Mouse (Mus musculus) kidney, embryonic 14.5 days (tissue): Measurements from ENCODE around the gene Smim26. TPM values are rescaled to one million over a fixed set of nuclear protein-coding genes. Genes with fewer than 3 reads are reported as not detected.
A peak's percentile ranks its signal among the peaks of the same experiment; 100 is the strongest.

Experiments used
- ATAC-seq: fragments of 200-750 bp; cut with Nextera tagmentation; 2 replicates; pipeline ENCODE4 v1.8.0; 2017; ENCODE audit warnings: moderate number of reproducible peaks, mild to moderate bottlenecking, moderate TSS enrichment, moderate library complexity; ENCODE audit not compliant: low FRiP score, low TSS enrichment
- H3K27ac ChIP-seq: fragments of 300-500 bp; sonication (generic); 2 replicates; pipeline ENCODE4 v1.5.1; 2014; ENCODE audit warnings: low read depth, mild to moderate bottlenecking, low read length, moderate library complexity, mixed read lengths
- H3K27me3 ChIP-seq: fragments of 300-500 bp; sonication (generic); 2 replicates; pipeline ENCODE4 v1.6.1; 2014; ENCODE audit warnings: mild to moderate bottlenecking, low read length; ENCODE audit not compliant: control insufficient read depth, insufficient read depth
- H3K36me3 ChIP-seq: fragments of 300-500 bp; sonication (generic); 2 replicates; pipeline ENCODE4 v1.6.1; 2014; ENCODE audit warnings: low read length, mixed read lengths; ENCODE audit not compliant: control insufficient read depth, insufficient read depth
- H3K4me1 ChIP-seq: fragments of 300-500 bp; sonication (generic); 2 replicates; pipeline ENCODE4 v1.6.1; 2014; ENCODE audit warnings: low read length, mixed read lengths; ENCODE audit not compliant: control insufficient read depth, insufficient read depth
- H3K4me2 ChIP-seq: fragments of 300-500 bp; sonication (generic); replicated peaks from 2 replicates; pipeline ENCODE4 v1.6.1; 2014; ENCODE audit warnings: low read depth, mild to moderate bottlenecking, low read length
- H3K4me3 ChIP-seq: fragments of 300-500 bp; sonication (generic); 2 replicates; pipeline ENCODE4 v1.5.1; 2014; ENCODE audit warnings: mild to moderate bottlenecking, low read length
- H3K9ac ChIP-seq: fragments of 300-500 bp; sonication (generic); 2 replicates; pipeline ENCODE4 v1.6.1; 2014; ENCODE audit warnings: low read depth, mild to moderate bottlenecking, low read length, moderate library complexity
- H3K9me3 ChIP-seq: fragments of 300-500 bp; sonication (generic); 2 replicates; pipeline ENCODE4 v1.6.1; 2016; ENCODE audit warnings: low read length; ENCODE audit not compliant: control insufficient read depth
- WGBS: fragments of 180-500 bp; shearing (Covaris S2); extraction: QIAGEN DNeasy Blood & Tissue Kit; methylation state at CpG from one replicate; pipeline ENCODE4 v1.1.7; 2014; 5-methylcytosine and 5-hydroxymethylcytosine counted together
- polyA plus RNA-seq: library from polyadenylated mRNA; unstranded; fragments of >200 nt; fragmentation: Nextera tagmentation; extraction: Ambion mirVana; gene quantifications from 2 replicates; pipeline ENCODE4 v1.2.1, GENCODE M21; 2014

Smim26 gene
- 41.8 and 61.3 TPM in 2 replicates for polyA plus RNA-seq

- no peaks in the 10 kb centered on the region for H3K4me1 ChIP-seq
- peaks cover 6% of the 10 kb centered on the region for H3K36me3 ChIP-seq
- H3K4me2 ChIP-seq: peak within 1 kb of the TSS; percentile 71
- peak within 1 kb of the TSS; percentile 72 for H3K9ac ChIP-seq
- 2% methylated on average over 31 of the region's 31 CpGs for WGBS
- H3K27ac ChIP-seq: no peak within 1 kb of the TSS
- H3K27me3 ChIP-seq: no peaks in the 10 kb centered on the region
- H3K9me3 ChIP-seq: no peaks in the 10 kb centered on the region
- ATAC-seq: peak; percentile 96
- peak within 1 kb of the TSS; percentile 72 for H3K4me3 ChIP-seq
These were observed at the start of gene Smim26 for GRCm38 (mm10) chr2:144593951-144594651. Gene Smim26, plus strand, starts transcription at chr2:144594054.

GRCm38 (mm10) chr2:144544630-144545029 is 49.2 kb upstream of the Smim26 start:
- Histone ChIP-seq H3K36me3 (peaks cover 63% of the 10 kb centered on the region), H3K9me3 (no peaks in the 10 kb centered on the region), H3K4me1 (0 out of 2 replicates have a peak, but pooled peaks cover 2% of the 10 kb centered on the region), H3K4me2 (0 out of 2 replicates have a peak overlapping the region, but pooled peaks have one; percentile 8), H3K27me3 (no peaks in the 10 kb centered on the region), H3K4me3 (no peak overlapping the region), H3K9ac (no peak overlapping the region), H3K27ac (no peak overlapping the region; the same call in 1 of the 2 replicates)
- peak; percentile 65; the same call in 1 of the 2 replicates for ATAC-seq
- 64% methylated on average over 6 of the region's 6 CpGs for WGBS

- H3K4me2 ChIP-seq: no peak overlapping the region
- ATAC-seq: peak; percentile 56; the same call in 1 of the 2 replicates
- H3K9ac ChIP-seq: no peak overlapping the region
- H3K4me1 ChIP-seq: peaks cover 5% of the 10 kb centered on the region; the same call in 1 of the 2 replicates
- no peak overlapping the region for H3K27ac ChIP-seq
- peaks cover 58% of the 10 kb centered on the region for H3K36me3 ChIP-seq
- H3K27me3 ChIP-seq: no peaks in the 10 kb centered on the region
- no peak overlapping the region for H3K4me3 ChIP-seq
- H3K9me3 ChIP-seq: no peaks in the 10 kb centered on the region
- WGBS: 82% methylated on average over 2 of the region's 2 CpGs
These were observed 48.8 kb upstream of the Smim26 start for GRCm38 (mm10) chr2:144545061-144545460.

- Histone ChIP-seq H3K36me3 (peaks cover 54% of the 10 kb centered on the region), H3K4me2 (no peak overlapping the region), H3K9ac (no peak overlapping the region), H3K9me3 (no peaks in the 10 kb centered on the region), H3K4me1 (peaks cover 5% of the 10 kb centered on the region; the same call in 1 of the 2 replicates), H3K4me3 (no peak overlapping the region), H3K27ac (peak overlapping the region; percentile 48; the same call in 1 of the 2 replicates), H3K27me3 (no peaks in the 10 kb centered on the region)
- ATAC-seq: no peak
- 39% methylated on average over 1 of the region's 1 CpGs for WGBS
These were observed 48.4 kb upstream of the Smim26 start for GRCm38 (mm10) chr2:144545481-144545880.

GRCm38 (mm10) chr2:144547559-144547958 is 46.3 kb upstream of the Smim26 start:
- Histone ChIP-seq H3K36me3 (peaks cover 38% of the 10 kb centered on the region), H3K4me1 (peaks cover 5% of the 10 kb centered on the region; the same call in 1 of the 2 replicates)

GRCm38 (mm10) chr2:144550529-144550928 is 43.3 kb upstream of the Smim26 start, which contains the start of gene Rbbp9:
Gene Rbbp9, minus strand, starts transcription at chr2:144550869.
- Histone ChIP-seq H3K27ac (peak within 1 kb of the TSS; percentile 63; the same call in 1 of the 2 replicates), H3K4me1 (peaks cover 8% of the 10 kb centered on the region; the same call in 1 of the 2 replicates), H3K9ac (peak within 1 kb of the TSS; percentile 79), H3K4me3 (peak within 1 kb of the TSS; percentile 70), H3K9me3 (no peaks in the 10 kb centered on the region), H3K4me2 (peak within 1 kb of the TSS; percentile 50), H3K27me3 (no peaks in the 10 kb centered on the region), H3K36me3 (peaks cover 14% of the 10 kb centered on the region; the same call in 1 of the 2 replicates)
- under 1% methylated on average over 17 of the region's 17 CpGs for WGBS
- peak; percentile 95 for ATAC-seq

More at GRCm38 (mm10) chr2:144547559-144547958, 46.3 kb upstream of the Smim26 start:
- Histone ChIP-seq H3K27ac (no peak overlapping the region), H3K9ac (no peak overlapping the region), H3K4me2 (no peak overlapping the region), H3K9me3 (no peaks in the 10 kb centered on the region), H3K4me3 (no peak overlapping the region), H3K27me3 (no peaks in the 10 kb centered on the region)
- no peak for ATAC-seq
- WGBS: 75% methylated on average over 4 of the region's 4 CpGs

- 96% methylated on average over 3 of the region's 3 CpGs for WGBS
- no peaks in the 10 kb centered on the region for H3K27me3 ChIP-seq
- H3K27ac ChIP-seq: no peak overlapping the region
- H3K9me3 ChIP-seq: no peaks in the 10 kb centered on the region
- ATAC-seq: no peak
- no peak overlapping the region for H3K4me2 ChIP-seq
- peaks cover 15% of the 10 kb centered on the region for H3K4me1 ChIP-seq
- H3K4me3 ChIP-seq: no peak overlapping the region
- no peak overlapping the region for H3K9ac ChIP-seq
- no peaks in the 10 kb centered on the region for H3K36me3 ChIP-seq
These were observed 39.9 kb upstream of the Smim26 start for GRCm38 (mm10) chr2:144553905-144554304.

- WGBS: 3% methylated on average over 14 of the region's 14 CpGs
- peak overlapping the region; percentile 43 for H3K4me2 ChIP-seq
- H3K9ac ChIP-seq: peak overlapping the region; percentile 78
- H3K4me1 ChIP-seq: peaks cover 10% of the 10 kb centered on the region
- H3K27ac ChIP-seq: peak overlapping the region; percentile 93
- H3K9me3 ChIP-seq: no peaks in the 10 kb centered on the region
- peaks cover 6% of the 10 kb centered on the region; the same call in 1 of the 2 replicates for H3K36me3 ChIP-seq
- ATAC-seq: no peak
- H3K27me3 ChIP-seq: no peaks in the 10 kb centered on the region
- peak overlapping the region; percentile 85 for H3K4me3 ChIP-seq
These were observed 38.5 kb upstream of the Smim26 start for GRCm38 (mm10) chr2:144555286-144555819.
